Mouse (Mus musculus): Measurements from ENCODE around the gene Polr3h. TPM values are rescaled to one million over a fixed set of nuclear protein-coding genes. Genes with fewer than 3 reads are reported as not detected.
"Not testable (repeated sequence)": the region's sequence is repeated elsewhere in the genome, so short reads cannot be mapped to it uniquely, and the experiment has no call there.

Gene Polr3h
- polyA plus RNA-seq, 1 experiment from 2014 or later = 61.8 TPM

- WGBS = 91% methylated on average over 4 of the region's 4 CpGs
- H3K27ac ChIP-seq; H3K4me1 ChIP-seq; H3K9ac ChIP-seq; H3K4me2 ChIP-seq (replicated peaks); H3K9me3 ChIP-seq; H3K27me3 ChIP-seq (replicated peaks); ATAC-seq (ENCODE audit: low FRiP score, low read depth); H3K4me3 ChIP-seq: not testable (repeated sequence)
- H3K36me3 ChIP-seq = peaks cover 95% of the 10 kb centered on the region
Measured at GRCm38 (mm10) chr15:81908767-81909166, 17.3 kb downstream of the Polr3h start.

- 96% methylated on average over 8 of the region's 8 CpGs for WGBS
- Histone ChIP-seq H3K4me1 (no peaks in the 10 kb centered on the region), H3K9ac (no peak overlapping the region), H3K36me3 (peaks cover 95% of the 10 kb centered on the region), H3K9me3 (no peaks in the 10 kb centered on the region), H3K27me3 (replicated peaks) (no peaks in the 10 kb centered on the region), H3K4me2 (replicated peaks) (no peak overlapping the region), H3K4me3 (no peak overlapping the region), H3K27ac (no peak overlapping the region)
- no peak for ATAC-seq (ENCODE audit: low FRiP score, low read depth)
Measured at GRCm38 (mm10) chr15:81907953-81908352, 18.1 kb downstream of the Polr3h start.

- no peak for ATAC-seq (ENCODE audit: low FRiP score, low read depth)
- WGBS = 47% methylated on average over 2 of the region's 2 CpGs
- Histone ChIP-seq H3K4me2 (replicated peaks) (no peak overlapping the region), H3K27ac (no peak overlapping the region), H3K4me1 (no peaks in the 10 kb centered on the region), H3K4me3 (no peak overlapping the region), H3K9ac (no peak overlapping the region), H3K9me3 (no peaks in the 10 kb centered on the region), H3K27me3 (replicated peaks) (no peaks in the 10 kb centered on the region), H3K36me3 (peaks cover 93% of the 10 kb centered on the region)
Measured at GRCm38 (mm10) chr15:81904939-81905338, 21.1 kb downstream of the Polr3h start.

- Histone ChIP-seq H3K4me1 (no peaks in the 10 kb centered on the region), H3K4me2 (replicated peaks) (no peak overlapping the region), H3K4me3 (no peak overlapping the region), H3K27ac (no peak overlapping the region), H3K9ac (no peak overlapping the region), H3K9me3 (no peaks in the 10 kb centered on the region), H3K36me3 (peaks cover 81% of the 10 kb centered on the region), H3K27me3 (replicated peaks) (no peaks in the 10 kb centered on the region)
- ATAC-seq (ENCODE audit: low FRiP score, low read depth) = no peak
- 100% methylated on average over 2 of the region's 2 CpGs for WGBS
Measured at GRCm38 (mm10) chr15:81898751-81899150, 27.3 kb downstream of the Polr3h start.

GRCm38 (mm10) chr15:81897607-81898285 lies 28.3 kb downstream of the Polr3h start:
- no peaks in the 10 kb centered on the region for H3K9me3 ChIP-seq

GRCm38 (mm10) chr15:81896407-81896806 lies 29.6 kb downstream of the Polr3h start:
- Histone ChIP-seq H3K9ac (no peak overlapping the region), H3K4me3 (no peak overlapping the region), H3K36me3 (peaks cover 75% of the 10 kb centered on the region), H3K4me1 (no peaks in the 10 kb centered on the region), H3K9me3 (no peaks in the 10 kb centered on the region), H3K4me2 (replicated peaks) (no peak overlapping the region), H3K27me3 (replicated peaks) (no peaks in the 10 kb centered on the region), H3K27ac (no peak overlapping the region)
- WGBS = 100% methylated on average over 2 of the region's 2 CpGs
- ATAC-seq (ENCODE audit: low FRiP score, low read depth) = no peak

More at GRCm38 (mm10) chr15:81897607-81898285, 28.3 kb downstream of the Polr3h start:
- 93% methylated on average over 5 of the region's 5 CpGs for WGBS
- no peak overlapping the region for H3K4me3 ChIP-seq
- H3K4me2 ChIP-seq (replicated peaks) = no peak overlapping the region
- H3K4me1 ChIP-seq = no peaks in the 10 kb centered on the region
- H3K27ac ChIP-seq = no peak overlapping the region
- no peaks in the 10 kb centered on the region for H3K27me3 ChIP-seq (replicated peaks)
- H3K36me3 ChIP-seq = peaks cover 75% of the 10 kb centered on the region
- no peak for ATAC-seq (ENCODE audit: low FRiP score, low read depth)
- H3K9ac ChIP-seq = no peak overlapping the region

GRCm38 (mm10) chr15:81894002-81894401 lies 32.0 kb downstream of the Polr3h start:
- Histone ChIP-seq H3K4me3 (no peak overlapping the region), H3K27me3 (replicated peaks) (no peaks in the 10 kb centered on the region), H3K9me3 (no peaks in the 10 kb centered on the region), H3K36me3 (peaks cover 75% of the 10 kb centered on the region), H3K9ac (no peak overlapping the region), H3K4me2 (replicated peaks) (no peak overlapping the region), H3K4me1 (no peaks in the 10 kb centered on the region), H3K27ac (no peak overlapping the region)
- WGBS = 88% methylated on average over 1 of the region's 1 CpGs
- ATAC-seq (ENCODE audit: low FRiP score, low read depth) = no peak

GRCm38 (mm10) chr15:81891822-81892580 lies 34.0 kb downstream of the Polr3h start:
- H3K27ac ChIP-seq = no peak overlapping the region
- H3K36me3 ChIP-seq = peaks cover 67% of the 10 kb centered on the region
- no peaks in the 10 kb centered on the region for H3K4me1 ChIP-seq
- no peak overlapping the region for H3K4me3 ChIP-seq
- no peak for ATAC-seq (ENCODE audit: low FRiP score, low read depth)
- H3K27me3 ChIP-seq (replicated peaks) = no peaks in the 10 kb centered on the region
- no peak overlapping the region for H3K9ac ChIP-seq
- H3K4me2 ChIP-seq (replicated peaks) = no peak overlapping the region
- H3K9me3 ChIP-seq = no peaks in the 10 kb centered on the region
- WGBS = 92% methylated on average over 8 of the region's 8 CpGs

- no peak for ATAC-seq (ENCODE audit: low FRiP score, low read depth)
- H3K36me3 ChIP-seq = peaks cover 60% of the 10 kb centered on the region
- no peak overlapping the region for H3K4me2 ChIP-seq (replicated peaks)
- no peaks in the 10 kb centered on the region for H3K9me3 ChIP-seq
- no peak overlapping the region for H3K4me3 ChIP-seq
- H3K27me3 ChIP-seq (replicated peaks) = no peaks in the 10 kb centered on the region
- no peak overlapping the region for H3K9ac ChIP-seq
- no peak overlapping the region for H3K27ac ChIP-seq
- WGBS = 93% methylated on average over 7 of the region's 7 CpGs
- H3K4me1 ChIP-seq = no peaks in the 10 kb centered on the region
Measured at GRCm38 (mm10) chr15:81891140-81891802, 34.8 kb downstream of the Polr3h start.

GRCm38 (mm10) chr15:81889175-81889574 lies 36.9 kb downstream of the Polr3h start:
- H3K9me3 ChIP-seq = no peaks in the 10 kb centered on the region
- no peak overlapping the region for H3K27ac ChIP-seq
- no peak overlapping the region for H3K4me2 ChIP-seq (replicated peaks)
- H3K9ac ChIP-seq = no peak overlapping the region
- H3K4me1 ChIP-seq = no peaks in the 10 kb centered on the region
- no peak for ATAC-seq (ENCODE audit: low FRiP score, low read depth)
- WGBS = 96% methylated on average over 7 of the region's 7 CpGs
- no peak overlapping the region for H3K4me3 ChIP-seq
- H3K36me3 ChIP-seq = peaks cover 44% of the 10 kb centered on the region
- H3K27me3 ChIP-seq (replicated peaks) = no peaks in the 10 kb centered on the region

- ATAC-seq (ENCODE audit: low FRiP score, low read depth) = no peak
- H3K36me3 ChIP-seq = peaks cover 30% of the 10 kb centered on the region
- H3K9me3 ChIP-seq = no peaks in the 10 kb centered on the region
- H3K4me1 ChIP-seq = no peaks in the 10 kb centered on the region
- no peak overlapping the region for H3K4me2 ChIP-seq (replicated peaks)
- H3K27me3 ChIP-seq (replicated peaks) = no peaks in the 10 kb centered on the region
- no peak overlapping the region for H3K9ac ChIP-seq
- H3K4me3 ChIP-seq = no peak overlapping the region
- no peak overlapping the region for H3K27ac ChIP-seq
- WGBS = 91% methylated on average over 6 of the region's 6 CpGs
Measured at GRCm38 (mm10) chr15:81886795-81887550, 39.1 kb downstream of the Polr3h start.

GRCm38 (mm10) chr15:81885418-81885934 lies 40.6 kb downstream of the Polr3h start:
- Histone ChIP-seq H3K27me3 (replicated peaks) (no peaks in the 10 kb centered on the region), H3K4me1 (0 out of 2 replicates have a peak, but pooled peaks cover 3% of the 10 kb centered on the region), H3K4me2 (replicated peaks) (no peak overlapping the region), H3K4me3 (no peak overlapping the region), H3K9ac (no peak overlapping the region), H3K9me3 (no peaks in the 10 kb centered on the region), H3K36me3 (peaks cover 17% of the 10 kb centered on the region), H3K27ac (no peak overlapping the region)
- 68% methylated on average over 3 of the region's 3 CpGs for WGBS
- no peak for ATAC-seq (ENCODE audit: low FRiP score, low read depth)

Measured in neural tube, embryonic 12.5 days (tissue).